Mouse (Mus musculus) kidney, embryonic 14.5 days (tissue): ENCODE data around the gene Serac1. TPM values are rescaled to one million over a fixed set of nuclear protein-coding genes. Genes with fewer than 3 reads are reported as not detected.

Experiments used
- ATAC-seq: fragments of 200-750 bp; cut with Nextera tagmentation; 2 replicates; pipeline ENCODE4 v1.8.0; 2017; ENCODE audit warnings: moderate number of reproducible peaks, mild to moderate bottlenecking, moderate TSS enrichment, moderate library complexity; ENCODE audit not compliant: low FRiP score, low TSS enrichment
- H3K27ac ChIP-seq: fragments of 300-500 bp; sonication (generic); 2 replicates; pipeline ENCODE4 v1.5.1; 2014; ENCODE audit warnings: low read depth, mild to moderate bottlenecking, low read length, moderate library complexity, mixed read lengths
- H3K27me3 ChIP-seq: fragments of 300-500 bp; sonication (generic); 2 replicates; pipeline ENCODE4 v1.6.1; 2014; ENCODE audit warnings: mild to moderate bottlenecking, low read length; ENCODE audit not compliant: control insufficient read depth, insufficient read depth
- H3K36me3 ChIP-seq: fragments of 300-500 bp; sonication (generic); 2 replicates; pipeline ENCODE4 v1.6.1; 2014; ENCODE audit warnings: low read length, mixed read lengths; ENCODE audit not compliant: control insufficient read depth, insufficient read depth
- H3K4me1 ChIP-seq: fragments of 300-500 bp; sonication (generic); 2 replicates; pipeline ENCODE4 v1.6.1; 2014; ENCODE audit warnings: low read length, mixed read lengths; ENCODE audit not compliant: control insufficient read depth, insufficient read depth
- H3K4me2 ChIP-seq: fragments of 300-500 bp; sonication (generic); replicated peaks from 2 replicates; pipeline ENCODE4 v1.6.1; 2014; ENCODE audit warnings: low read depth, mild to moderate bottlenecking, low read length
- H3K4me3 ChIP-seq: fragments of 300-500 bp; sonication (generic); 2 replicates; pipeline ENCODE4 v1.5.1; 2014; ENCODE audit warnings: mild to moderate bottlenecking, low read length
- H3K9ac ChIP-seq: fragments of 300-500 bp; sonication (generic); 2 replicates; pipeline ENCODE4 v1.6.1; 2014; ENCODE audit warnings: low read depth, mild to moderate bottlenecking, low read length, moderate library complexity
- H3K9me3 ChIP-seq: fragments of 300-500 bp; sonication (generic); 2 replicates; pipeline ENCODE4 v1.6.1; 2016; ENCODE audit warnings: low read length; ENCODE audit not compliant: control insufficient read depth
- WGBS: fragments of 180-500 bp; shearing (Covaris S2); extraction: QIAGEN DNeasy Blood & Tissue Kit; methylation state at CpG from one replicate; pipeline ENCODE4 v1.1.7; 2014; 5-methylcytosine and 5-hydroxymethylcytosine counted together
- polyA plus RNA-seq: library from polyadenylated mRNA; unstranded; fragments of >200 nt; fragmentation: Nextera tagmentation; extraction: Ambion mirVana; gene quantifications from 2 replicates; pipeline ENCODE4 v1.2.1, GENCODE M21; 2014

Serac1 gene
- polyA plus RNA-seq, 1 experiment from 2014 or later = 6.6 TPM

DNA sequence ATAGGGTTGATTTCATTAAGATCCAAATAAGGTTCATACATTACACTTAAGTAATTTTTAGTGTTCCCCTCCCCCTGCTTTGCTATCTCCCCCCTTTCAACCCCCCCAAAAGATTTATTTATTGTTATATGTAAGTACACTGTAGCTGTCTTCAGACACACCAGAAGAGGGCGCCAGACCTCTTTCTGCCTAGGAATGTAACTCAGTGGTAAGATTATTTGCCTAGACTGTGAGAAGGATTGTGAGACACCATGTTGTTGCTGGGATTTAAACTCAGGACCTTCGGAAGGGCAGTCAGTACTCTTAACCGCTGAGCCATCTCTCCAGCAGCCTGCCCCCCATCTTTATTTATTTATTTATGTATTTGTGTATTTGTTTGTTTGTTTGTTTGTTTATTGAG, 31.4 kb upstream of the Serac1 start:
- no peaks in the 10 kb centered on the region for H3K27me3 ChIP-seq
- peaks cover 6% of the 10 kb centered on the region; the same call in 1 of the 2 replicates for H3K36me3 ChIP-seq
- H3K4me2 ChIP-seq = no peak overlapping the region
- no peak overlapping the region for H3K4me3 ChIP-seq
- peaks cover 17% of the 10 kb centered on the region; the same call in 1 of the 2 replicates for H3K4me1 ChIP-seq
- no peak overlapping the region for H3K9ac ChIP-seq
- WGBS = 84% methylated on average over 3 of the region's 3 CpGs
- H3K27ac ChIP-seq = no peak overlapping the region
- no peak for ATAC-seq
- H3K9me3 ChIP-seq = no peaks in the 10 kb centered on the region

DNA sequence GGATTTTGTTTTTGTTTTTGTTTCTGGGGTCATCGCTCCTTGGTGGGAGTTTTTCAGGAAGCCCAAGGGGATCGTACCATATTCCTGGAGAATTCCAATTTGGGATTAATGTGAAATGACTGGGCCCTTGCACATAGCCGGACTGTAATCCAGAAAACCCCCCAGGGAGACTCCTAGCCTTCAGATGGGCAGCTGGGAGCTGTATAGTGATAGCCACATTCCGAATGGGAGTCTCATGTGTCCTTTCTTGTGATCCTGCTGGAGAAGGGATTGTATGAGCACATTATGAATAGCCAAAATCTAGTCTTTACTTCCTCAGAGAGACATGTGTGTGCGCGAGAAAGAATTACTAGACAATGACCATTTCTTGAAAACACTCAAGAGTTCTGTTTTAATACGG, 28.6 kb upstream of the Serac1 start:
- Histone ChIP-seq H3K4me3 (peak overlapping the region; percentile 82), H3K27me3 (peaks cover 4% of the 10 kb centered on the region; the same call in 1 of the 2 replicates), H3K4me2 (peak overlapping the region; percentile 77), H3K9me3 (no peaks in the 10 kb centered on the region), H3K36me3 (peaks cover 6% of the 10 kb centered on the region; the same call in 1 of the 2 replicates), H3K9ac (peak overlapping the region; percentile 97; the same call in 1 of the 2 replicates), H3K4me1 (peaks cover 20% of the 10 kb centered on the region; the same call in 1 of the 2 replicates), H3K27ac (no peak overlapping the region)
- WGBS = 50% methylated on average over 7 of the region's 7 CpGs
- no peak for ATAC-seq

GRCm38 (mm10) chr17:6107015-6107601, 27.6 kb upstream of the Serac1 start:
- peak; percentile 21 for ATAC-seq
- Histone ChIP-seq H3K9me3 (no peaks in the 10 kb centered on the region), H3K4me3 (peak overlapping the region; percentile 82), H3K27me3 (peaks cover 4% of the 10 kb centered on the region; the same call in 1 of the 2 replicates), H3K9ac (peak overlapping the region; percentile 97), H3K4me1 (peaks cover 20% of the 10 kb centered on the region; the same call in 1 of the 2 replicates), H3K4me2 (peak overlapping the region; percentile 77), H3K36me3 (peaks cover 6% of the 10 kb centered on the region; the same call in 1 of the 2 replicates), H3K27ac (peak overlapping the region; percentile 83)
- WGBS = 1% methylated on average over 34 of the region's 50 CpGs

DNA sequence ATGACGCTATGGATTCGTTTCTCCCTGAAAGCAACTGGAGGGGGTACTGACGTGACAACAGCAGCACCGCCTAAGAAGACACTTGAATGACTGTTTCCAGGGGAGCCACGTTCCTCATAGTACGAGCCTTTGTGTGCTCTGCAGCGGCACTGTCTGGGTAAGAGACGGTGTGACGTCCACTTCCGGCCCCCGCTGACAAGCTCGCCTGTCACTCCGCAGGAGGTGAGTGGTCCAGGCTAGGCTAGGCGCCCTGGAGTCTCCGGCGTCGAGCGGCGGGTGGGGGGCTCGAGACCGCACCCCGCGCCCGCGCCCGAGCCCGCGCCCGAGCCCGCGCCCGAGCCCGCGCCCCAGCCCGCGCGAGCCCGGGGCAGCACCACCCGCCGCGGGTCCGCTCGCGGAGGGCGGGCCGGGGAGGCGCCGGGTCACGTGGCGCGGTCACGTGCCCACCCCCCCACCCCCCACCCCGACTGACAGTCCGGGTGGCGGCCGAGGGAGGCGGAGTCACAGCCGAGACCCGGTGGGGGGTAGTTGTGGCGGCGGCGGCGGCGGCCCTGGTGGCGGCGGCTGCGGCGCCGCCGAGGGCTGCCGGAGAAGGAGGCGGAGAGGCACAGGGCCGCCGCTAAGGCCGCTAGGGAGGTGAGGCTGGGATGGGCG, 26.9 kb upstream of the Serac1 start, which contains the start of gene Tulp4:
Tulp4 (plus strand) TSS at position 77 of the 654 bp plus-strand sequence.
- Histone ChIP-seq H3K9me3 (no peaks in the 10 kb centered on the region), H3K4me2 (peak within 1 kb of the TSS; percentile 77), H3K36me3 (peaks cover 6% of the 10 kb centered on the region; the same call in 1 of the 2 replicates), H3K4me3 (peak within 1 kb of the TSS; percentile 82), H3K9ac (peak within 1 kb of the TSS; percentile 97), H3K4me1 (peaks cover 20% of the 10 kb centered on the region; the same call in 1 of the 2 replicates), H3K27me3 (peaks cover 4% of the 10 kb centered on the region; the same call in 1 of the 2 replicates), H3K27ac (peak within 1 kb of the TSS; percentile 83)
- 0% methylated on average over 24 of the region's 76 CpGs for WGBS
- peak; percentile 97 for ATAC-seq

DNA sequence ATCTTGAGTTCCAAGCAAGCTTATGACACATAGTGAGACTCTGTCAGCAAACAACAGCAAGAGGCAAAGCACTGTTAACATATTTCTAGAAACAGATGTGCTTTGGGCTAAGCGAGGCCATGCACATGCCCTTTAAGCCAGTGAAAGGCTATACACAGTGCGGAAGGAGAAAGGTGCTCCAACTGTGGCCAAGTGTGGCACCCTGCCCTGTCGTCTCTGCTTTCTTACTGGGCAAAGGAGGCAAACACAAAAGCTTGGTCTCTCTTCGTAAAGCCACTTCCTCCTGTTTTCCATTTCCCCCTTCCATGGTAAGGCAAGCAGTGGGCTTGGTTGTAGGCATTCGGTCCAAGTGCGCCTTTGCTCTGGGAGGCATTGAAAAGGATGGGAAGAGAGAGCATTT, 24.0 kb upstream of the Serac1 start:
- H3K9me3 ChIP-seq = no peaks in the 10 kb centered on the region
- H3K4me3 ChIP-seq = no peak overlapping the region
- H3K4me1 ChIP-seq = peaks cover 17% of the 10 kb centered on the region; the same call in 1 of the 2 replicates
- H3K9ac ChIP-seq = no peak overlapping the region
- peaks cover 4% of the 10 kb centered on the region; the same call in 1 of the 2 replicates for H3K27me3 ChIP-seq
- H3K4me2 ChIP-seq = no peak overlapping the region
- no peaks in the 10 kb centered on the region for H3K36me3 ChIP-seq
- 80% methylated on average over 6 of the region's 6 CpGs for WGBS
- H3K27ac ChIP-seq = no peak overlapping the region
- no peak for ATAC-seq

DNA sequence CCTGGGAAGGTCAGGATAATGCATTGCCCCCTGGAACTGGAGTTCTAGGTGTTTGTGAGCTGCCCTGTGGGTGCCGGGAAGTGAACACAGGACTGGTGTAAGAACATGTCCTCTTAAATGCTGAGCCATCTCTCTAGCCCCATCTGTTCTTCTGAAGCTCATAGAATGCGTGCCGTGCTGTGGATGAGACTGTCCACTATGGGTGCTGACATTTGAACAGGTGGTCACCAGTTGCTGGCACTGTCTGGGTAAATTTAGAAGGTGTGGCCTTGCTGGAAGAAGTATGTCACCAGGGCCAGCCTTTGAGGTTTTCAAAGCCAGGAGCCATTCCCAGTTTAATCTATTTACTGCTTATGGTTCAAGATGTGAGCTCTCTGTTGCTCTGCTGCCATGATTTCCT, 22.7 kb upstream of the Serac1 start:
- 96% methylated on average over 3 of the region's 3 CpGs for WGBS
- Histone ChIP-seq H3K36me3 (no peaks in the 10 kb centered on the region), H3K9me3 (no peaks in the 10 kb centered on the region), H3K27me3 (peaks cover 4% of the 10 kb centered on the region; the same call in 1 of the 2 replicates), H3K4me3 (no peak overlapping the region), H3K27ac (no peak overlapping the region), H3K9ac (no peak overlapping the region), H3K4me1 (0 out of 2 replicates have a peak, but pooled peaks cover 4% of the 10 kb centered on the region), H3K4me2 (no peak overlapping the region)
- no peak for ATAC-seq

DNA sequence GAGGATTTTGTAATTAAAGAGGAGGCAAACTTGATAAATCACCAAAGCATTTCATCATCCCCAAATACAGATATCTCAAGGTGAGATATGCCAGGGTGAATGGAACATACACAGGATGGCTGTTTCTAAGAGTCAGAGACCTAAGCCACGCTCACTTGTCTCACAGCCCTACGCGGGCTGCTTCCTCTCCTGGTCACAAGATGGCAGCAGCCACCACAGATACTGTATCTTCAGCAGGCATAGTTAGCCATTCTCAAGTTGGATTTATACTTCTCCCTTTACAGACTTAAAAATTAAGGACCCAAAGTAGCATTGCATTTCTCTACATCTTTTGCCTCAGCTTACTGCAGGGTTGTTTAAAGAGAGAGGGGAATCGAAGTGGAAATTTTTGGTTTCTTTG, 18.3 kb upstream of the Serac1 start:
- H3K27ac ChIP-seq = no peak overlapping the region
- no peaks in the 10 kb centered on the region for H3K27me3 ChIP-seq

GRCm38 (mm10) chr17:6095579-6095978, 16.0 kb upstream of the Serac1 start:
- Histone ChIP-seq H3K36me3 (no peaks in the 10 kb centered on the region), H3K9ac (no peak overlapping the region), H3K27me3 (no peaks in the 10 kb centered on the region), H3K4me2 (no peak overlapping the region), H3K4me1 (no peaks in the 10 kb centered on the region), H3K4me3 (no peak overlapping the region), H3K9me3 (no peaks in the 10 kb centered on the region), H3K27ac (no peak overlapping the region)
- no peak for ATAC-seq

More for the DNA sequence above, 18.3 kb upstream of the Serac1 start:
- no peaks in the 10 kb centered on the region for H3K4me1 ChIP-seq
- no peak overlapping the region for H3K9ac ChIP-seq
- no peak overlapping the region for H3K4me2 ChIP-seq
- no peak for ATAC-seq
- no peaks in the 10 kb centered on the region for H3K36me3 ChIP-seq
- WGBS = 31% methylated on average over 4 of the region's 4 CpGs
- H3K4me3 ChIP-seq = no peak overlapping the region
- H3K9me3 ChIP-seq = no peaks in the 10 kb centered on the region

DNA sequence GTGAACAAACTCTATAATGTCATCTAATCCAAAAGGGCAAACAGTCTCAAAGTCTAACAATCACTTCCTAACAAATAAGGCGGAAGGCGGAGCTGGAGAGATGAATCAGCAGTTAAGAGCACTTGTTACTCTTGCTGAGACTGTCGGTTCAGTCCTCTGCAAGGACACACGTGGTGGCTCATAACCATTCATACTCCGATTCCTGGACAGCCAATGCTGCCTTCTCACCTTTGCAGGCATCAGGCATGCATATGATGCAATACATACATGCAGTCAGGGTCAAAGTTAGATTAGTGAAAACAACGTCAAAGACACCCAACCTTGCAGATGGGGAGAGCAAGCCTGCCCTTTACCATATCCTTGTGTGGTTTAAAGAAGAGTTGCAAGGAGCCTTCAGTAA, 12.1 kb upstream of the Serac1 start:
- Histone ChIP-seq H3K4me1 (no peaks in the 10 kb centered on the region), H3K27me3 (no peaks in the 10 kb centered on the region), H3K27ac (no peak overlapping the region), H3K9ac (no peak overlapping the region), H3K4me2 (no peak overlapping the region), H3K36me3 (no peaks in the 10 kb centered on the region; the same call in 1 of the 2 replicates), H3K9me3 (no peaks in the 10 kb centered on the region), H3K4me3 (no peak overlapping the region)
- ATAC-seq = no peak
- WGBS = 95% methylated on average over 6 of the region's 6 CpGs
